Mouse (Mus musculus) adrenal gland, adult 2 months (tissue): ENCODE measurements at regions not wholly inside any gene's neighbourhood (a gene's known extent, or its start where the extent isn't known, plus 50 kb on each side); places are given as distances from the start of the nearest gene placed in this dataset.

Experiments
- DNase-seq: peaks from one replicate; pipeline ENCODE4 v3.0.0; 2021
- microRNA-seq, 2 experiments: library from miRNA; unstranded; fragments of <30 nt; microRNA quantifications; one replicate each; pipeline ENCODE4 v1.2.0; 2021

DNA sequence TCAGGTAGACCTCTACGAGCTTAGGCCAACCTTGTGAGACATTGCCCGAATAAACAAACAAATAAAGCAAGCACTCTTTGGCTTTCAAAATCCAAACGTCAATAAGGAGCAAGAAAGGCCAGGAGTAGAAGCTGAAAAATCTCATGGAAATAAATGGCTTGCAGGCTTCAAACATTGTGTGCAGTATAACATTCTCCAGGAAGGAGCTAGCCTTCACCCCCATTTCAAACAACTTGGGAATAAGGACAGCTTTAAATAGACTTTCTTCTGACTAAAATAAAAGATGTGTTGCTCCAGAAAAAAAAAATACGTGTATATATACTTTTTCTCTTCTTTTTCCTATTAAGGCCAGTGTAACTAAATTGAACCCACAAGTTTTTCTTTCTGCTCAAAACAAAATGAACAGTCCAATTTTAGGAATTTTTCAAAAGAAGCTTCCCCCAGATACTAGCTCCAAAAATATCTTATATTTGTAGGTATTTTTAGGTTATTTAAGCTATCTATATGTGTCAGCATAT is 196.2 kb upstream of the Arpp21 start:
- DNase-seq, result no peak

GRCm38 (mm10) chr9:112429196-112429595 is 193.5 kb upstream of the Arpp21 start:
- DNase-seq, result no peak

DNA sequence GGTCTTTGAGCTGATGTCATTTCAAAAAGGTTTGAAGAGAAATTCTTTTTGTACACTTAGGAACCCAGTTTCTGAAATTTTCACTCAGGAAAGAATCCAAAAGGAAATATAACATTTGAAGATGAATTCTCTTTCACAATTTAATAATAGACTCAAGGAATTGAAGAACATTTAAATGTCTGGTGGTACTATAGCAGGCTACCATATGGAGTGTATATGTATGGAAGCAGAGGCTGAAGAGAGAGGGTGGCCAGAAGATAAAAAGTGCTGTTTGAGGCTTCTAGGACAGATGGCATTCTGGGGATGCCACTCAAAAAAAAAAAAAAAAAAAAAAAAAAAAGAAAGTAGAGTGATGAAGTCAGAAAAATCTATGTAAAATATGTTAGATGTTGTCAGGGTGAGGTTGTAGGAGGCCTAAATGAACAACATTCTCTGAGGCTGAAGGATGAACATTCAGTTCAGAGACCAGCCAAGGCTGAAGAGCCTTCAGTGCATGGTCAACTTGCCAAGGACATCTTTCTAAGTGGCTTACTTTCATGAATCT is 170.1 kb upstream of the Arpp21 start:
- DNase-seq, result no peak

- DNase-seq, result no peak
Observed at GRCm38 (mm10) chr9:112370746-112371145, 135.0 kb upstream of the Arpp21 start.

GRCm38 (mm10) chr9:112367291-112367690 is 131.6 kb upstream of the Arpp21 start:
- no peak for DNase-seq

GRCm38 (mm10) chr9:112361355-112361754 is 125.6 kb upstream of the Arpp21 start:
- no peak for DNase-seq

GRCm38 (mm10) chr9:112358711-112359298 is 123.1 kb upstream of the Arpp21 start:
- no peak for DNase-seq

DNA sequence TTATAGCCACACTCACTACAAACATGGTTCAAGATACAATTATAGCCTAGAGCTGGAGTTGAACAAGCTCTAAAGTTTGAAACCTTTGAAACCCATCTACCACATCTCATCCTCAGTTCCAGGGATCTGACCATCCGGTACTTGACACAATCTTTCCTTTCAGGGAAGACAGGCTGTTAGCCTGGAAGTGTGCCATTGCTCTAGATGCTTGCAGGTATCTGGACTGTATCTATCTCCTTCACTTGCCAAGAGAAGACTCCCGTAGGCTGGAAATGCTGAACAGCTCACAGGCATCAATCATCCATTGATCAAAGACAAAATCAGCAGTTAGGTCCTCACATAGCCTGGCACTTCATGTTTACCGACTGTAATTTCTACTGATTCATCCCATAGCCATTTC is 117.5 kb upstream of the Arpp21 start:
- DNase-seq, result no peak

- no peak for DNase-seq
Observed at GRCm38 (mm10) chr9:112348942-112349341, 113.2 kb upstream of the Arpp21 start.

DNA sequence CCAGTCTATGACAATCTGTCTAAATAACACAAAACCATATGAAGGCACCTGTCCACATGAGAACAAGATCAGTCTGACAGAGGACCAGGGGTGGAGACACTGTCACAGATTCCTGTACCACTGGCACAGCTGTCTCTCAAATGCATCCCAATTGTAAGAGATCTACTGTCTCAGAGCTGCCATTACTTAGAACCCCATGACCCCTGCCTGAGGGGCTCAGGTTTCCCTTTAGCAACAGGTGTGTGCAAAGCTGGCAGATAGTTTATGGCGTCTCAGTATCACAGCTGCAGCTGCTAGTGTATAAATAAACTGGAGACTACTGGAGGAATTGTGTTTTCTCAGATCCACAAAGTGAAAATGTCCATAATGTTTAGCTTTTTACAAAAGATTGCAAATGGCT is 109.1 kb upstream of the Arpp21 start:
- no peak for DNase-seq

GRCm38 (mm10) chr9:112340363-112340762 is 104.6 kb upstream of the Arpp21 start:
- DNase-seq, result no peak

GRCm38 (mm10) chr9:112320016-112320415 is 84.3 kb upstream of the Arpp21 start:
- no peak for DNase-seq

DNA sequence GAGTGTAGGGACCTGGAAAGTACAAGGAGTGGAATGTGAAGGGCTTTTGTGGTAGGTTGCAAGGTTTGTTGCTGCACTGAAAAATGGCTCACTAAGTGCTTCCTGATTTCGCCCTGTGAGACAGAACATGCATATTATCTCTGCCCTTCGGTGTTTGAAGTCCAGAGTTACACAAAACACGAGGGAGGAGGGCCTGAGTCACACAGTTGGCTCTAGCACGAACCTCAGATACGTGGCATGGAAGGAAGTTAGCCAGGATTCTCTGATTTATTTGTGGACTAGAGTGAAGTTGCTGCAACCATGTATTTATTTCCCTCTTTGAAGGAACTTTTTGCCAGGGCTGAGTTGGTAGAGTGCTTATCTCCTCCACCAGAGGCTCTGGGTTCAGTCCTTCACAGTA is 73.2 kb upstream of the Arpp21 start:
- peak; percentile 43 for DNase-seq

- no peak for DNase-seq
Observed at GRCm38 (mm10) chr9:112307837-112308236, 72.1 kb upstream of the Arpp21 start.

DNA sequence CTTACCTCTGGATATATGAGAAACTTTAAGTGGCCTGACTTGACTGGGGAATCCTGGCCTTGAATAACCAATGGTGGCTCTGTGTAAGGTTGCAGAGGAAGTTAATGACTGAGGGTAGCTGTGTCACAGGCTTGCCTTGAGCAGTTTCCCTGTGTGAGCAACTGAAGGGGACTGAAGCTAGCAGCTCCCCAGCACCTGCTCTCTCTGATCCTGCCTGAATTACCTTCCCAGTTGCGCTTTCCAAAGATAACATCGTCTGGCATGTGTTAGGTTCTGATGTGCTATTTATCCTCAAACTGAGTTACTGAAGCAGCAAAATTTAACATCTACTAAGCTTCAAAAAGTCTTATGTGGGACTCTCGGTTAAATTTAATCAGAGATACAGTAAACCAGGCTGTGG is 56.1 kb upstream of the Arpp21 start:
- no peak for DNase-seq

Small RNA genes in the stretch of these regions (microRNA-seq; reads per million reads assigned to microRNA genes)
- gene Gm27847, result 0 reads per million in 2 experiments
